Mouse (Mus musculus) kidney, embryonic 15.5 days (tissue): ENCODE measurements around the gene Cacnb4. TPM values are rescaled to one million over a fixed set of nuclear protein-coding genes. Genes with fewer than 3 reads are reported as not detected.

Experiments
- ATAC-seq: fragments of 200-750 bp; cut with Nextera tagmentation; replicated peaks from 2 replicates; pipeline ENCODE4 v1.8.0; 2017; ENCODE audit warnings: moderate TSS enrichment; ENCODE audit not compliant: low FRiP score
- H3K27ac ChIP-seq: fragments of 300-500 bp; sonication (generic); 2 replicates; pipeline ENCODE4 v1.5.1; 2015; ENCODE audit warnings: mild to moderate bottlenecking, inconsistent platforms
- H3K27me3 ChIP-seq: fragments of 300-500 bp; sonication (generic); 2 replicates; pipeline ENCODE4 v1.6.1; 2015; ENCODE audit warnings: inconsistent platforms
- H3K36me3 ChIP-seq: fragments of 300-500 bp; sonication (generic); 2 replicates; pipeline ENCODE4 v1.6.1; 2015; ENCODE audit warnings: inconsistent platforms
- H3K4me1 ChIP-seq: fragments of 300-500 bp; sonication (generic); 2 replicates; pipeline ENCODE4 v1.6.1; 2015; ENCODE audit warnings: inconsistent platforms
- H3K4me2 ChIP-seq: fragments of 300-500 bp; sonication (generic); 2 replicates; pipeline ENCODE4 v1.6.1; 2015; ENCODE audit warnings: moderate library complexity, mild to moderate bottlenecking, inconsistent platforms
- H3K4me3 ChIP-seq: fragments of 300-500 bp; sonication (generic); replicated peaks from 2 replicates; pipeline ENCODE4 v1.5.1; 2015; ENCODE audit warnings: mild to moderate bottlenecking, inconsistent platforms
- H3K9ac ChIP-seq: fragments of 300-500 bp; sonication (generic); 2 replicates; pipeline ENCODE4 v1.6.1; 2015; ENCODE audit warnings: mild to moderate bottlenecking, inconsistent platforms
- H3K9me3 ChIP-seq: fragments of 300-500 bp; sonication (generic); replicated peaks from 2 replicates; pipeline ENCODE4 v1.6.1; 2016; ENCODE audit warnings: inconsistent platforms
- WGBS: fragments of 180-500 bp; shearing (Covaris S2); methylation state at CpG from one replicate; pipeline ENCODE4 v1.1.7; 2015; ENCODE audit warnings: mixed read lengths; 5-methylcytosine and 5-hydroxymethylcytosine counted together
- polyA plus RNA-seq: library from polyadenylated mRNA; unstranded; fragments of >200 nt; fragmentation: Nextera tagmentation; extraction: Ambion mirVana; gene quantifications from 2 replicates; pipeline ENCODE4 v1.2.1, GENCODE M21; 2015

The Cacnb4 gene
- polyA plus RNA-seq, 1 experiment from 2014 or later = 3.7 TPM

DNA sequence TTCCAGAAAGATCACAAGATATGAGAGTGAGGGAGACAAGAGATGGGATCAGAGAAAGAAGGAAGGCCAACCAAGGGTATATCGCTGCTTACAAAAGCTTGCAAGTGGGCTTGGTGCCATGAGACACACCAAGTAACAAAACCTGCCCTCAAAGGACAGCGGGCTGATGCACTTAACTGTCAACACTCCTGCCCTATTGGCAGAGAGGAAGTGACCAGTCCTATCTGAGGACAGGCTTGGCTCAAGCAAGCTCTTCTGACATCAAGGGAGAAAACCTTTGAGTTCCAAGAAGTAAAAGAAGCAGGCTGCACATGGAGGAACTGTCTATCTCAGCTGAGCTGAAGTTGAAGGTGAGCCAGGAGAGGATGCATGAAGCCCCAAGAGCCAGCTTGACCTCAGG is 100.1 kb downstream of the Cacnb4 start:
- Histone ChIP-seq H3K36me3 (no peaks in the 10 kb centered on the region), H3K27me3 (no peaks in the 10 kb centered on the region), H3K4me3 (no peak overlapping the region), H3K4me2 (no peak overlapping the region), H3K27ac (no peak overlapping the region), H3K4me1 (peaks cover 8% of the 10 kb centered on the region; the same call in 1 of the 2 replicates), H3K9me3 (no peaks in the 10 kb centered on the region), H3K9ac (no peak overlapping the region)
- no peak for ATAC-seq
- WGBS = 81% methylated on average over 2 of the region's 2 CpGs

DNA sequence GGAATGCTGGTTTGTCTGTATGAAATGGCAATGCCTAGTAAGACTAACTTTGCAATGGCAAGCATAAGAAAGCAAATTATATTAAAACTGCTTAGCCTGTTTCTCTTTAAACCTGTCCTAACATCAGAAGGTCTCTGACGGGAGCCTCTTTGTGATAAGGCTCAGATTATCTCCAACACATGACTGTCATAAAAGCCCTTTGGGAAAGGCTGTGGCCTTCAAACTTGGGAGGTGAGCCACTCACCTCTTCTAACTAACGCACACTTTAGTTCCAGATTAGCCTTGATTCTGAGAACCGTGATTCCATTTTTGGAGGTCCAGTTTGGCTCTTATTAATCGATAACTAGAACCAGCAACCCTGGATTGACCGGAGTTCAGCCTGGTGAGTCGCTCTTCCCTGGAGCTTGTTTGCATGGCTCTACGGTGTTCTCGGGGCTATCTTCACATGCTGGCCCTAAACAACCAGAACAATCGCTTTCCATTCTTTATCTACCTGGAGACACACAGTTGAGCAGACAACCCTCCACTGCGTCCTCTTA is 100.9 kb downstream of the Cacnb4 start:
- no peak overlapping the region for H3K9ac ChIP-seq
- H3K9me3 ChIP-seq = no peaks in the 10 kb centered on the region
- peaks cover 8% of the 10 kb centered on the region; the same call in 1 of the 2 replicates for H3K4me1 ChIP-seq
- no peak overlapping the region for H3K27ac ChIP-seq
- WGBS = 86% methylated on average over 10 of the region's 10 CpGs
- no peak overlapping the region for H3K4me2 ChIP-seq
- no peaks in the 10 kb centered on the region for H3K36me3 ChIP-seq
- H3K27me3 ChIP-seq = no peaks in the 10 kb centered on the region
- no peak for ATAC-seq
- no peak overlapping the region for H3K4me3 ChIP-seq

DNA sequence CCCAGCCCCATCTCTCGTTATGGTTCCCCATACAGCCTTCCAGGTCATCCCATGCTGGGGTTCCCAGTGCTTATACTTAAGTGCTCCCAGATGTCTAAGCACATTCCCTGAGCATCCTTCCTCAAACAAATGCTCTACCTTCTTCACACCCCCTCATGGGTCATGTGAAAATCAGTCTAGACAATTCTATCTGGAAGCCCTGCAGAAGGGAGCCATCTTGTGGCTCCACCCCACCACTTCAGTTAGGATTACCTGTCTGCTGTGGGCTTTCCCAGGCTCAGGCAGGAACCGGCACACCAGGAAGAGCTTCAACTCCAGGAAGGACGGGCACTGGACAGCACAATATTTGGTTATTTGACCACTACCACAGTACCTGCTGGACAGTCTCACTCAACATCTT is 101.7 kb downstream of the Cacnb4 start:
- no peak overlapping the region for H3K9ac ChIP-seq
- no peak overlapping the region for H3K4me2 ChIP-seq
- ATAC-seq = no peak
- H3K9me3 ChIP-seq = no peaks in the 10 kb centered on the region
- no peaks in the 10 kb centered on the region for H3K27me3 ChIP-seq
- no peak overlapping the region for H3K27ac ChIP-seq
- no peaks in the 10 kb centered on the region for H3K36me3 ChIP-seq
- H3K4me3 ChIP-seq = no peak overlapping the region
- H3K4me1 ChIP-seq = peaks cover 3% of the 10 kb centered on the region; the same call in 1 of the 2 replicates
- 82% methylated on average over 3 of the region's 3 CpGs for WGBS

DNA sequence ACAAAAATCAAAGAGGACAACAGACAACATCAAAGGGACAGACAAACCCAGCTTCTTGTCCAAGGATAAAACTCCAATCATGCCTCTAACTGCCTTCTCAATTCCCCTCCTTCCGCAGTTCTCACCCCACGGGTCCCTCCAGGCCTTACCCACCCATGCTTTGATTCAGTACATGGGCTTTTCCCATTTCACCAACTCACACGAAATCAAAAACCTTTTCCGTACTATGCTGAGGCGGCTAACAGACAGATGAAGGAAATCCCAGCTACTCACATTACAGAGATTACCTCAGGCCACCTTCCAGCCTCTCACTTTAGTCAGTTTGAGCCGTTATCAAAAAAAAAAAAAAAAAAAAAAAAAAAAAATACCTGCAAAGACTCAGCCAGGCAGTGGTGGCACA is 104.4 kb downstream of the Cacnb4 start:
- no peak overlapping the region for H3K4me2 ChIP-seq
- H3K4me3 ChIP-seq = no peak overlapping the region
- no peaks in the 10 kb centered on the region for H3K36me3 ChIP-seq
- no peaks in the 10 kb centered on the region for H3K27me3 ChIP-seq
- no peak for ATAC-seq
- no peaks in the 10 kb centered on the region for H3K9me3 ChIP-seq
- H3K9ac ChIP-seq = no peak overlapping the region
- no peak overlapping the region for H3K27ac ChIP-seq
- 0 out of 2 replicates have a peak, but pooled peaks cover 2% of the 10 kb centered on the region for H3K4me1 ChIP-seq
- WGBS = 67% methylated on average over 6 of the region's 6 CpGs

DNA sequence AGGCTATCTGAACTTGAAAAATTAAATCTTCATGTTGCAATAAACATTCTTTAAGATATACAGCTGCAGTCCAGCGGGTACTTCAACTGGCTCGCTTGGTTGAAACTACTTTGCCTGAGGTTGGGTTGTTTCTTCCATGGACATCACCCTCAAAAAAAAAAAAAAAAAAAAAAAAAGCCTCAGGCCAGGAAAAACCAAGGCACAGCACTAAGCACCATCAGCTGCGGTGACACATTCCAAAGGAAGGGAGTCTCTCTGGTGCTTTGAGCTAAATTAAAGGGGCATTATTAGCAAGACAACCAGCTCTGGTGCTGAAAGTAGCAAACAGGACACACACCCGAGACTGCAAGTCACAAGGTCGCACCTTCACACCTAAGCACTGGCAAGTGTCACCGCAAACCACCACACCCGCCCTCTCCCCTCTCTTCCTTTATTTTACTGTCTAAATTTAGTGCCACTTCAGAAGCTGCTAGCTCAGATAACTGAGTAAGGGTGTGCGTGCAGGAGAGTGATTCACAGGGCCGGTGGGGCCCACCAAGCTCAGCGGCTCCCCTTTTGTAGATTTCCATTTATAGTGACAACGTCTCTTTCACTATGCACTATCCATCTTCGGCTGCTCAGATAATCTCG is 105.2 kb downstream of the Cacnb4 start:
- H3K27me3 ChIP-seq = no peaks in the 10 kb centered on the region
- no peaks in the 10 kb centered on the region for H3K36me3 ChIP-seq
- no peak overlapping the region for H3K4me2 ChIP-seq
- ATAC-seq = no peak
- no peak overlapping the region for H3K27ac ChIP-seq
- H3K9me3 ChIP-seq = no peaks in the 10 kb centered on the region
- no peaks in the 10 kb centered on the region for H3K4me1 ChIP-seq
- H3K9ac ChIP-seq = no peak overlapping the region
- no peak overlapping the region for H3K4me3 ChIP-seq
- 36% methylated on average over 13 of the region's 13 CpGs for WGBS

DNA sequence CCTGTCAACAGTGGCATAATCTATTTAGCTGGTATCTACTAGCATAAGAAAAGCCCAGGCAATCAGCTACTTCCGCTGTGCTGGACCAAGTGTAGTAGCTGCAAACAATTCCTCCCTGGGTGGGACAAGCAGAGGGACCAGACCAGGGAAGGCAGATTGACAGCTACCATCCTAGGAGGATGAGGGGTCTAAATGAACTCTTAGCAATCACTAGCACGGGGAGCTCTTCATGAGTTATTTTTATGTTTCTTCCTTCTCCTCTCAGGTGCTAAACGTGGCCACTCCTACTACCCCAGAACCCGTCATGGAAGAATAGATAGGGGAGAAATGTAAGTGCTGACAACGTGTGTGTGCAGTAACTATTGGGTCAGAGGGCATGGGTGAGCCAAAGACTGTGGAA is 105.8 kb downstream of the Cacnb4 start:
- Histone ChIP-seq H3K4me2 (no peak overlapping the region), H3K9ac (no peak overlapping the region), H3K4me1 (no peaks in the 10 kb centered on the region), H3K27ac (no peak overlapping the region), H3K36me3 (no peaks in the 10 kb centered on the region), H3K27me3 (no peaks in the 10 kb centered on the region), H3K9me3 (no peaks in the 10 kb centered on the region), H3K4me3 (no peak overlapping the region)
- ATAC-seq = no peak
- 63% methylated on average over 5 of the region's 5 CpGs for WGBS

DNA sequence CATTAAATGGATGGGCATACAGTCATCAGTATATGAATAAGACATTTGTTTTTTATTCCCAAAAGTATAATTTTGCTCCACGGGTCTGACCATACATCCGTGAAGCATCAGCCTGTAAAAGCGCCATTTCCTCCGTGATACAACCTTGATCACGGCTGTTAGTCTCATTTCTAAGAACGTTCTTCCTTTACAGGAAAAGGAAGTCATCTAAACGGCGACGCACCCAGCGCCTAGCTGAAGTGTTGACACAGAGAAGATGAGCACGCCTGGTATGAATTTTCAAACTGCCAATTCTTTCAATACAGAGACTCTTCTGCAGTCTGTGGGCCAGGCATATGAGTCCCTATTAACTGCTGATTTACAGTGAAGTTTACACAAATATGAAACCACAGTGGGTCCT is 106.5 kb downstream of the Cacnb4 start:
- no peak overlapping the region for H3K4me2 ChIP-seq
- ATAC-seq = no peak
- no peaks in the 10 kb centered on the region for H3K9me3 ChIP-seq
- H3K4me1 ChIP-seq = no peaks in the 10 kb centered on the region
- no peaks in the 10 kb centered on the region for H3K27me3 ChIP-seq
- no peak overlapping the region for H3K4me3 ChIP-seq
- H3K9ac ChIP-seq = no peak overlapping the region
- WGBS = 81% methylated on average over 11 of the region's 11 CpGs
- H3K27ac ChIP-seq = no peak overlapping the region
- no peaks in the 10 kb centered on the region for H3K36me3 ChIP-seq

DNA sequence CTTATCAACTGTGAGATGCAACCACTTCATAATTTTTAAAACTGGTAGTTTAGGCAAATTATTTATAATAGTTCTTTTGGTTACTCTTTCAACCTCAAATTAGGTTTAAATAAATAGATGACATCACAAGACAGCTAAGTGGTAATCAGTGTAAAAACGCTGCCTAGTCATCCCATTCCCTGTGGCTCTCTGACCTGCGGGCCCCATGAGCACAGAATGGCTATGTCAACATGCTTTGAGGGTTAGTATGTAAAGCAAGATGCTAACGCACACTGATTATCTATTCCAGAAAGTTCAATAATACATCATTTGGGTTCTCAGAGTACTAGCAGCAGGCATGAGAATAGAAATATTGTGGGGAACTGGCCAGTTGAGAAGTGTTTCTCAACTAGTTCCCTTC is 108.5 kb downstream of the Cacnb4 start:
- H3K4me3 ChIP-seq = no peak overlapping the region
- no peaks in the 10 kb centered on the region for H3K4me1 ChIP-seq
- WGBS = 70% methylated on average over 3 of the region's 3 CpGs
- H3K27me3 ChIP-seq = no peaks in the 10 kb centered on the region
- no peak overlapping the region for H3K4me2 ChIP-seq
- no peaks in the 10 kb centered on the region for H3K36me3 ChIP-seq
- H3K9ac ChIP-seq = no peak overlapping the region
- no peak for ATAC-seq
- H3K9me3 ChIP-seq = no peaks in the 10 kb centered on the region
- no peak overlapping the region for H3K27ac ChIP-seq

DNA sequence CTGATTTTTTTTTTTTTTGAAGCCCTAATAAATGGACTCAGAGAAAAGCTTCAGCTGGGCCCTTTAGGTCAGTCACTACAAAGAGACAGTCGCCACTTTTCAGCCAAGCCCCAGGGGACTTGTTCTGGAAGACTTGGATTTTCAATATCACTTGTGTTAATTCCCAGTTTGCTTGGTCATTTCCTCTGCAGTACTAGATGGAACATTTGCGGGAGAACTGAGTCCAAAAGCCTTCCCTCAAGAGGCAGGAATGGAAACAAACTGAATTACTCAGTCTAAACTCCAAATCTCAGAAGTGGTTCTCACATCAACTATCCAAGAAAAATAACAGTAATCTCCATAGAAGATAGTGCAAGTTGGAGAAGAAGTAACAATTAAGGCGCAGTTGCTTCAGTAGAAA is 109.2 kb downstream of the Cacnb4 start:
- ATAC-seq = no peak
- no peaks in the 10 kb centered on the region for H3K36me3 ChIP-seq
- no peak overlapping the region for H3K27ac ChIP-seq
- no peaks in the 10 kb centered on the region for H3K4me1 ChIP-seq
- WGBS = 73% methylated on average over 3 of the region's 3 CpGs
- no peak overlapping the region for H3K4me3 ChIP-seq
- H3K9ac ChIP-seq = no peak overlapping the region
- H3K27me3 ChIP-seq = no peaks in the 10 kb centered on the region
- H3K9me3 ChIP-seq = no peaks in the 10 kb centered on the region
- H3K4me2 ChIP-seq = no peak overlapping the region

DNA sequence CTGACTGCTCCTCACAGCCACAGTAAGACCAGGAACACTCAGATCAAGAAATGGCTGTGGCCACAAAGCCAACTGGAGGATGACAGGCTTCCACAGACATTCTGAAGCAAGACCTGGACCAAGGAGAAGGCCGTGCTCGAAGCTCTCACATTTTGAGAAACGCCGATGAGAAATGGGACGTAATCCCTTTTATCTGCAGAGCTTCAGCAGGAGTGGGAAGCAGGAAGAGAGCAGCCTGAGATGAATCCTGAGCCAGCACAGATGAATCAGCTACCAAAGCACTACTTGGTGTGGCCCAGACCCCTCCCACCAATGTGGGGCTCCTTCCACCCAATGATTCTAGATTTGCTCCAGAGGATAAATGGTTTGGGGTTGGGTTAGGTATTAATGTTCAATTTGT is 113.4 kb downstream of the Cacnb4 start:
- Histone ChIP-seq H3K4me3 (no peak overlapping the region), H3K9ac (no peak overlapping the region), H3K27ac (no peak overlapping the region), H3K9me3 (no peaks in the 10 kb centered on the region), H3K4me2 (no peak overlapping the region), H3K27me3 (no peaks in the 10 kb centered on the region), H3K36me3 (no peaks in the 10 kb centered on the region), H3K4me1 (peaks cover 4% of the 10 kb centered on the region)
- no peak for ATAC-seq
- 97% methylated on average over 5 of the region's 5 CpGs for WGBS

DNA sequence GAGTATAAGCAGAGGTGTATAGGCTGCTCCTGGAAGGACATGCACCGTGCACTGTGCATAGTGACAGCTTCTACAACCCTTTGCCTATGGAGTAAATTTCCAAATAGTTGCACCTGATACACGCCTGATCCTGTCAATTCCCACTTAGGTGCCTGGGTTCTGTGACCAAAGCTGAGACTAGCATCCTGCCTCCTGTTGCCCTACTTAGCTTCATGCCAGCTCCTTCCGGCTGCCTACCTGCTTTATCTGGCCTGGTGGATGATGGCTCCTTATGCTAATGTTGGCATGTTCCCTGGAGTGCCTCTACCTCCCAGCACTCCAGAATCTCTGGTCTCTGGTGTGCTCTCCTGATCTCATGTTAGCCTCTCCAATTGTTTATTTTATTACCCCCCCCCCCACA is 114.3 kb downstream of the Cacnb4 start:
- H3K4me3 ChIP-seq = no peak overlapping the region
- H3K27ac ChIP-seq = no peak overlapping the region
- H3K27me3 ChIP-seq = no peaks in the 10 kb centered on the region
- H3K4me1 ChIP-seq = peaks cover 6% of the 10 kb centered on the region
- no peak overlapping the region for H3K4me2 ChIP-seq
- no peak overlapping the region for H3K9ac ChIP-seq
- 94% methylated on average over 3 of the region's 3 CpGs for WGBS
- ATAC-seq = no peak
- H3K36me3 ChIP-seq = no peaks in the 10 kb centered on the region
- no peaks in the 10 kb centered on the region for H3K9me3 ChIP-seq

DNA sequence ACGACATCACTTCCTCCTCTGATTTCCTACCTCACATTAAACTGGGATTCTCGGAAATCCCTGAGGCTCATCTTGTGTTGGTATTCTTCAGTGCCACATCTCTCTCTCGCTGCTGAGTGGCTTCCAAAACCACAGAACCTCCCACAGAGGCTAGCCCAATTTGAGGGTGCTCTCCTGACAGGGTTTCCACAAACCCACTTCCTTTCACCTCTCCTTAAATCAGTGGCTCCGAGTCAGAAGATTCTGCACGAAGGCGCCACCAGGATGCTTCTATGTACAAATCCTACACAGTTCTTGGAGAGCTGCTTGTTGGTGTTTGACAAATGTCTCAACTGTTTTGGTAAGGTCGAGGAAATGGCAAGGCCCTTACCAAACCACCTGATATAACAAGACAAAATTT is 115.5 kb downstream of the Cacnb4 start:
- Histone ChIP-seq H3K27me3 (no peaks in the 10 kb centered on the region), H3K4me1 (peaks cover 11% of the 10 kb centered on the region), H3K27ac (no peak overlapping the region), H3K9me3 (no peaks in the 10 kb centered on the region), H3K9ac (no peak overlapping the region), H3K4me2 (no peak overlapping the region), H3K36me3 (no peaks in the 10 kb centered on the region), H3K4me3 (no peak overlapping the region)
- 71% methylated on average over 7 of the region's 7 CpGs for WGBS
- ATAC-seq = no peak

DNA sequence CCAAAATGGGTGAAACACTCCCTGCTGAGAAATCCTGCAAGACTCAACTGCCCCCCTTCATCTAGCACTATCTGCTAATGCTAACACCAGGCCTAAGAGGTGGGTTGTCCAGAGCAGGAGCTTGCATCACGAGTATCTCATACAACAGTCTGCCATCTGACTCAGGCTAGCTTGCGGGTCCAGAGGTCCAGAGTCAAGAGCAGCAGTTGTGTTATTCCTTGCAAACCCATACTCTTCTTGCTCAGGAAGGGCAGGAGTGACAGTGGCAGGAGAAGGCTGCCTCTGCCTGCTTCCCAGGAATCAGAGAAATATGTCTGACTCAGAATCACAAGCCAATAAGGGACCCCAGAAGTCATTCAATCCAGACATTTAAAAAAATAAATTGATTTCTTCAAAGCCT is 116.4 kb downstream of the Cacnb4 start:
- no peak overlapping the region for H3K9ac ChIP-seq
- no peak for ATAC-seq
- no peak overlapping the region for H3K27ac ChIP-seq
- no peak overlapping the region for H3K4me3 ChIP-seq
- no peaks in the 10 kb centered on the region for H3K27me3 ChIP-seq
- H3K4me1 ChIP-seq = peaks cover 13% of the 10 kb centered on the region
- H3K4me2 ChIP-seq = no peak overlapping the region
- H3K9me3 ChIP-seq = no peaks in the 10 kb centered on the region
- 79% methylated on average over 2 of the region's 2 CpGs for WGBS
- no peaks in the 10 kb centered on the region for H3K36me3 ChIP-seq
